Mouse (Mus musculus) MEL (cell line): ENCODE measurements around the gene Cep104. TPM values are rescaled to one million over a fixed set of nuclear protein-coding genes. Genes with fewer than 3 reads are reported as not detected.

Source experiments
- DNase-seq: peaks from one replicate; pipeline ENCODE4 v3.0.0; 2011; ENCODE audit warnings: low read depth, low spot score
- H3K27ac ChIP-seq: 2 replicates; pipeline ENCODE4 v1.5.1; 2012; ENCODE audit warnings: low read depth, mild to moderate bottlenecking, control low read depth, low read length, moderate library complexity; ENCODE audit not compliant: control insufficient read depth
- H3K27me3 ChIP-seq, 2 experiments: fragments of 150-350 bp in 1 of 2; sonication (generic) in 1 of 2; 2 replicates each; pipeline ENCODE4 v1.6.1; 2012; ENCODE audit warnings: low read length in 2 of 2, mild to moderate bottlenecking in 2 of 2, improper control_type of control experiment in 1 of 2, moderate library complexity in 1 of 2; ENCODE audit not compliant: insufficient read depth in 2 of 2, control insufficient read depth in 1 of 2
- H3K36me3 ChIP-seq, 2 experiments: 2 replicates each; pipeline ENCODE4 v1.6.1; 2012 to 2014; ENCODE audit warnings: low read length in 2 of 2, improper control_type of control experiment in 1 of 2, inconsistent platforms in 1 of 2, mild to moderate bottlenecking in 1 of 2; ENCODE audit not compliant: insufficient read depth in 2 of 2, control insufficient read depth in 1 of 2
- H3K4me1 ChIP-seq, 2 experiments: fragments of 150-350 bp in 1 of 2; sonication (generic) in 1 of 2; 2 replicates each; pipeline ENCODE4 v1.6.1; 2012; ENCODE audit warnings: low read length in 2 of 2, improper control_type of control experiment in 1 of 2, mild to moderate bottlenecking in 1 of 2; ENCODE audit not compliant: insufficient read depth in 2 of 2, control insufficient read depth in 1 of 2
- H3K4me3 ChIP-seq, 2 experiments: fragments of 150-350 bp in 1 of 2; sonication (generic) in 1 of 2; 2 replicates each; pipeline ENCODE4 v1.5.1; 2012; ENCODE audit warnings: low read depth in 2 of 2, low read length in 2 of 2, mild to moderate bottlenecking in 2 of 2, moderate library complexity in 2 of 2, control low read depth in 1 of 2, improper control_type of control experiment in 1 of 2; ENCODE audit not compliant: control insufficient read depth in 1 of 2, insufficient read depth in 1 of 2
- H3K79me2 ChIP-seq: 2 replicates; pipeline ENCODE4 v1.6.1; 2012; ENCODE audit warnings: mild to moderate bottlenecking, low read length, moderate library complexity; ENCODE audit not compliant: control insufficient read depth, poor library complexity, insufficient read depth
- H3K9ac ChIP-seq: 2 replicates; pipeline ENCODE4 v1.6.1; 2012; ENCODE audit warnings: low read depth, mild to moderate bottlenecking, control low read depth, low read length, moderate library complexity; ENCODE audit not compliant: control insufficient read depth, poor library complexity, severe bottlenecking
- H3K9me3 ChIP-seq: fragments of 150-350 bp; sonication (generic); replicated peaks from 2 replicates; pipeline ENCODE4 v1.6.1; 2012; ENCODE audit warnings: mild to moderate bottlenecking, low read length, improper control_type of control experiment, moderate library complexity; ENCODE audit not compliant: insufficient read depth
- BHLHE40 ChIP-seq: IDR thresholded peaks from 2 replicates; pipeline ENCODE4 v1.6.1; 2012; ENCODE audit warnings: low read depth, mild to moderate bottlenecking, inconsistent platforms, low read length, improper control_type of control experiment, borderline replicate concordance
- CHD1 ChIP-seq: IDR thresholded peaks from 2 replicates; pipeline ENCODE4 v1.6.1; 2012; ENCODE audit warnings: low read depth, mild to moderate bottlenecking, inconsistent platforms, low read length, improper control_type of control experiment
- CHD2 ChIP-seq: IDR thresholded peaks from 2 replicates; pipeline ENCODE4 v1.6.1; 2011; ENCODE audit warnings: low read length, improper control_type of control experiment
- CTCF ChIP-seq, 3 experiments: IDR thresholded peaks in 2 of 3; conservative IDR thresholded peaks in 1 of 3; 2 replicates each; pipeline ENCODE4 v1.5.1; 2011 to 2012; ENCODE audit warnings: low read length in 3 of 3, low read depth in 2 of 3, mild to moderate bottlenecking in 2 of 3, improper control_type of control experiment in 1 of 3, inconsistent platforms in 1 of 3, mixed read lengths in 1 of 3, moderate library complexity in 1 of 3; ENCODE audit not compliant: control insufficient read depth in 1 of 3, insufficient read depth in 1 of 3, poor library complexity in 1 of 3, severe bottlenecking in 1 of 3
- E2F4 ChIP-seq: IDR thresholded peaks from 2 replicates; pipeline ENCODE4 v1.6.1; 2011; ENCODE audit warnings: low read depth, low read length, improper control_type of control experiment, borderline replicate concordance
- ELF1 ChIP-seq: IDR thresholded peaks from 2 replicates; pipeline ENCODE4 v1.6.1; 2014; ENCODE audit warnings: low read depth, mild to moderate bottlenecking, inconsistent platforms, low read length, improper control_type of control experiment, moderate library complexity
- EP300 ChIP-seq, 2 experiments: IDR thresholded peaks; 2 replicates each; pipeline ENCODE4 v1.6.1; 2011; ENCODE audit warnings: improper control_type of control experiment in 2 of 2, low read length in 2 of 2, low read depth in 1 of 2, mild to moderate bottlenecking in 1 of 2
- ETS1 ChIP-seq: IDR thresholded peaks from 2 replicates; pipeline ENCODE4 v1.6.1; 2012; ENCODE audit warnings: low read depth, mild to moderate bottlenecking, inconsistent platforms, low read length, improper control_type of control experiment, moderate library complexity
- GABPA ChIP-seq: IDR thresholded peaks from 2 replicates; pipeline ENCODE4 v1.6.1; 2012; ENCODE audit warnings: low read depth, mild to moderate bottlenecking, inconsistent platforms, low read length, improper control_type of control experiment, moderate library complexity
- GATA1 ChIP-seq: IDR thresholded peaks from 2 replicates; pipeline ENCODE4 v1.6.1; 2011; ENCODE audit warnings: low read depth, low read length, improper control_type of control experiment
- HCFC1 ChIP-seq: IDR thresholded peaks from 2 replicates; pipeline ENCODE4 v1.6.1; 2012; ENCODE audit warnings: low read depth, mild to moderate bottlenecking, inconsistent platforms, low read length, improper control_type of control experiment, moderate library complexity
- JUND ChIP-seq: IDR thresholded peaks from 2 replicates; pipeline ENCODE4 v1.6.1; 2011; ENCODE audit warnings: low read depth, mild to moderate bottlenecking, improper control_type of control experiment, low read length
- KAT2A ChIP-seq: conservative IDR thresholded peaks from 2 replicates; pipeline ENCODE4 v1.6.1; 2012; ENCODE audit warnings: low read depth, low read length, improper control_type of control experiment, inconsistent platforms
- MAFK ChIP-seq: IDR thresholded peaks from 2 replicates; pipeline ENCODE4 v1.6.1; 2011; ENCODE audit warnings: low read depth, mild to moderate bottlenecking, low read length, improper control_type of control experiment, borderline replicate concordance
- MAX ChIP-seq: IDR thresholded peaks from 2 replicates; pipeline ENCODE4 v1.6.1; 2011; ENCODE audit warnings: low read length, improper control_type of control experiment
- MAZ ChIP-seq: IDR thresholded peaks from 2 replicates; pipeline ENCODE4 v1.6.1; 2012; ENCODE audit warnings: low read depth, mild to moderate bottlenecking, inconsistent platforms, low read length, improper control_type of control experiment
- MXI1 ChIP-seq: IDR thresholded peaks from 2 replicates; pipeline ENCODE4 v1.6.1; 2011; ENCODE audit warnings: mild to moderate bottlenecking, low read depth, low read length, improper control_type of control experiment
- MYB ChIP-seq: IDR thresholded peaks from 2 replicates; pipeline ENCODE4 v1.6.1; 2011; ENCODE audit warnings: mild to moderate bottlenecking, low read depth, low read length, improper control_type of control experiment
- MYC ChIP-seq: IDR thresholded peaks from 2 replicates; pipeline ENCODE4 v1.6.1; 2011; ENCODE audit warnings: low read depth, mild to moderate bottlenecking, low read length, improper control_type of control experiment, moderate library complexity
- NELFE ChIP-seq: IDR thresholded peaks from 2 replicates; pipeline ENCODE4 v1.6.1; 2011; ENCODE audit warnings: low read depth, low read length, improper control_type of control experiment
- NRF1 ChIP-seq: IDR thresholded peaks from 2 replicates; pipeline ENCODE4 v1.6.1; 2014; ENCODE audit warnings: low read depth, mild to moderate bottlenecking, inconsistent platforms, low read length, improper control_type of control experiment, moderate library complexity; ENCODE audit not compliant: poor library complexity, insufficient read depth, severe bottlenecking
- POLR2A ChIP-seq, 2 experiments: IDR thresholded peaks; 2 replicates each; pipeline ENCODE4 v1.6.1; 2011 to 2012; ENCODE audit warnings: low read length in 2 of 2, mild to moderate bottlenecking in 2 of 2, control low read depth in 1 of 2, improper control_type of control experiment in 1 of 2, low read depth in 1 of 2, moderate library complexity in 1 of 2; ENCODE audit not compliant: control insufficient read depth in 1 of 2, insufficient read depth in 1 of 2, poor library complexity in 1 of 2
- RAD21 ChIP-seq: IDR thresholded peaks from 2 replicates; pipeline ENCODE4 v1.6.1; 2011; ENCODE audit warnings: mild to moderate bottlenecking, low read depth, low read length, improper control_type of control experiment
- RCOR1 ChIP-seq: IDR thresholded peaks from 2 replicates; pipeline ENCODE4 v1.6.1; 2012; ENCODE audit warnings: low read depth, mild to moderate bottlenecking, inconsistent platforms, low read length, improper control_type of control experiment
- SMC3 ChIP-seq: IDR thresholded peaks from 2 replicates; pipeline ENCODE4 v1.6.1; 2011; ENCODE audit warnings: low read depth, low read length, improper control_type of control experiment
- TAL1 ChIP-seq: IDR thresholded peaks from 2 replicates; pipeline ENCODE4 v1.6.1; 2012; ENCODE audit warnings: mild to moderate bottlenecking, inconsistent platforms, low read length, moderate library complexity, mixed read lengths
- TBP ChIP-seq: IDR thresholded peaks from 2 replicates; pipeline ENCODE4 v1.8.0; 2011; ENCODE audit warnings: low read depth, low read length, improper control_type of control experiment
- UBTF ChIP-seq: IDR thresholded peaks from 2 replicates; pipeline ENCODE4 v1.6.1; 2012; ENCODE audit warnings: low read depth, mild to moderate bottlenecking, inconsistent platforms, low read length, improper control_type of control experiment, moderate library complexity, borderline replicate concordance; ENCODE audit not compliant: insufficient read depth
- USF1 ChIP-seq: IDR thresholded peaks from 2 replicates; pipeline ENCODE4 v1.6.1; 2014; ENCODE audit warnings: low read depth, mild to moderate bottlenecking, inconsistent platforms, low read length, improper control_type of control experiment, moderate library complexity
- USF2 ChIP-seq, 2 experiments: IDR thresholded peaks; 2 replicates each; pipeline ENCODE4 v1.6.1; 2011 to 2012; ENCODE audit warnings: improper control_type of control experiment in 2 of 2, low read length in 2 of 2, borderline replicate concordance in 1 of 2, inconsistent platforms in 1 of 2, low read depth in 1 of 2, mild to moderate bottlenecking in 1 of 2; ENCODE audit not compliant: insufficient read depth in 1 of 2
- ZC3H11A ChIP-seq: IDR thresholded peaks from 2 replicates; pipeline ENCODE4 v1.6.1; 2012; ENCODE audit warnings: low read depth, mild to moderate bottlenecking, inconsistent platforms, low read length, improper control_type of control experiment
- ZKSCAN1 ChIP-seq: IDR thresholded peaks from 2 replicates; pipeline ENCODE4 v1.6.1; 2012; ENCODE audit warnings: low read depth, mild to moderate bottlenecking, inconsistent platforms, low read length, improper control_type of control experiment, moderate library complexity
- ZMIZ1 ChIP-seq: IDR thresholded peaks from 2 replicates; pipeline ENCODE4 v1.6.1; 2012; ENCODE audit warnings: low read depth, mild to moderate bottlenecking, inconsistent platforms, low read length, improper control_type of control experiment, moderate library complexity
- ZNF384 ChIP-seq: IDR thresholded peaks from 2 replicates; pipeline ENCODE4 v1.6.1; 2012; ENCODE audit warnings: low read depth, mild to moderate bottlenecking, inconsistent platforms, low read length, improper control_type of control experiment
- polyA plus RNA-seq, 2 experiments: library from polyadenylated mRNA; stranded (reverse) in 1 of 2; unstranded in 1 of 2; fragments of >175 nt in 1 of 2; fragments of >200 nt in 1 of 2; gene quantifications; 2 replicates each; pipeline versions ENCODE4 v1.2.1 to v1.2.4; 2012; ENCODE audit warnings: low replicate concordance in 2 of 2, low read depth in 1 of 2; ENCODE audit not compliant: insufficient read length in 2 of 2, insufficient read depth in 1 of 2, missing spikeins in 1 of 2
- total RNA-seq: library from RNA; depleted of rRNA; stranded (reverse); fragments of 300-350 nt; gene quantifications from 2 replicates; pipeline ENCODE4 v1.2.3, GENCODE M21; 2012

Cep104 gene
- total and polyA plus RNA-seq, 3 experiments: 8.5 to 19.9 TPM; not detected in 1

DNA sequence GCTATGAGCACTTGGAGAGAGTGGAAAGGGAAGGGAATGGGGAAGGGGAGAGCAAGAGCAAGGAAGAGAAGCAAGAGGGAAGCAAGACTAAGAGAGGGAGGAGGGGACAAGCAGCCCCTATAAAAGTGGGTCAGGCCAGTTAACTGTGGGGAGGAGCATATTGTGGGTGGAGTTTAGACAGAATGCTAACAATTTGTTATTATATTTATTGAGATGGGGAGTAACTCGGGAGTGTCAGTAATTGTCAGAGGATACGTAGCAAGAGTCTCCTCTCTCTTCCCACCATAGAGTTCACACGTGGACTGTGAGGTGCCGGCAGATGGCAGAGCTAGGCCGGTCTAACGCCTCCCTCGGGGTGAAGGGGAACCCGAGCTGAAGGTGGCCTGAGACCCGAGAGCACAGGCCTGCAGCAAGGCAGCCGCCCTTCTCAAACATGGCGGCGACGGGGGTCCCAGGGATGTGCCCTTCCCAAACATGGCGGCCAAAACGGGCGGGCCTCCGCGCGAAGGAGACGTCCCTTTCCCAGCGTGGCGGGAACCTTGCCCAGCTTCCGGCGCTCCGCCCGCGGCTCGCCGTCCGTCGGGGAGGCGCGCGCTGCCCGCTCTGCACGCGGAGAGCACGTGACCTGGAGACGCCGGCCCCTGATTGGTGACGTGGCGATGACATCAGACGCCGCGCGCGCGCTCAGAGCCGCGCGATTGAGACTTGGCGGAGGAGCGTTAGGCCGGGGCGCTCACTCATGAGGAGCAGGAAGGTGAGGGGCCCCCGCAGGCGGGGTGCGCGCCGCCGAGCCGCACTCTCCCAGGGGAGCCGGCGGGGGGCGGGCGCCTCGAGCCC is 18.2 kb upstream of the Cep104 start, which contains the start of gene A430005L14Rik:
Gene A430005L14Rik, plus strand, starts transcription at position 669 of the 837 bp plus-strand sequence.
- H3K79me2 ChIP-seq: peaks cover 10% of the 10 kb centered on the region; the same call in 1 of the 2 replicates
- no peaks in the 10 kb centered on the region for H3K27me3 ChIP-seq
- H3K36me3 ChIP-seq: peaks cover 0 to 11% of the 10 kb centered on the region in 2 experiments; a peak in 2 of 4 replicates
- H3K9me3 ChIP-seq: no peaks in the 10 kb centered on the region
- H3K4me1 ChIP-seq: peaks cover 3 to 19% of the 10 kb centered on the region in 2 experiments; a peak in 3 of 4 replicates
- H3K27ac ChIP-seq: peak within 1 kb of the TSS; percentile 98
- DNase-seq: peak; percentile 98
- peak within 1 kb of the TSS; percentile 97 for H3K9ac ChIP-seq
- H3K4me3 ChIP-seq: peak within 1 kb of the TSS; percentile 66 to 88
- no peak for TF ChIP-seq ZNF384
- no peak for TF ChIP-seq JUND
- TF ChIP-seq BHLHE40: peak; percentile 87; the same call in 1 of the 2 replicates
- TF ChIP-seq E2F4: peak; percentile 96; the same call in 1 of the 2 replicates
- peak; percentile 50 for TF ChIP-seq MAZ
- TF ChIP-seq CHD1: 0 out of 2 replicates have a peak, but pooled peaks have one; percentile 75
- no peak; the same call in 1 of the 2 replicates for TF ChIP-seq ELF1
- peak; percentile 39 for TF ChIP-seq NELFE
- no peak for TF ChIP-seq SMC3
- no peak for TF ChIP-seq TAL1
- peak; percentile 59; the same call in 1 of the 2 replicates for TF ChIP-seq RCOR1
- no peak; the same call in 1 of the 2 replicates for TF ChIP-seq CHD2
- TF ChIP-seq HCFC1: peak; percentile 94
- peak; percentile 43 to 78; a peak in 2 of 4 replicates for TF ChIP-seq USF2 (IDR thresholded peaks at IDR 0.05; ENCODE audit: borderline replicate concordance in 1 of 2, insufficient read depth in 1 of 2, low read depth in 1 of 2, low read length in 2 of 2)
- TF ChIP-seq ETS1: no peak; the same call in 1 of the 2 replicates
- TF ChIP-seq NRF1: peak; percentile 60
- no peak for TF ChIP-seq ZMIZ1
- TF ChIP-seq TBP: peak; percentile 63; the same call in 1 of the 2 replicates
- peak in 1 of 2 experiments; percentile 27; a peak in 1 of 4 replicates for TF ChIP-seq POLR2A (IDR thresholded peaks at IDR 0.05; ENCODE audit: control insufficient read depth in 1 of 2, insufficient read depth in 1 of 2, low read depth in 1 of 2, low read length in 2 of 2, poor library complexity in 1 of 2)
- peak; percentile 71 for TF ChIP-seq MXI1
- no peak; the same call in 1 of the 2 replicates for TF ChIP-seq UBTF
- peak; percentile 72 for TF ChIP-seq MYC
- no peak for TF ChIP-seq RAD21
- TF ChIP-seq GATA1: no peak
- TF ChIP-seq USF1: peak; percentile 98
- TF ChIP-seq GABPA: no peak
- TF ChIP-seq MYB: no peak
- peak; percentile 95 for TF ChIP-seq MAX
- TF ChIP-seq KAT2A: no peak; the same call in 1 of the 2 replicates
- no peak for TF ChIP-seq ZKSCAN1
- TF ChIP-seq MAFK: no peak
- TF ChIP-seq EP300 (IDR thresholded peaks at IDR 0.05; ENCODE audit: low read depth in 1 of 2, low read length in 2 of 2): no peak; a peak in 1 of 4 replicates
- TF ChIP-seq CTCF (IDR thresholded peaks at IDR 0.05 in 2 of 3, conservative IDR thresholded peaks at IDR 0.05 in 1 of 3; ENCODE audit: control insufficient read depth in 1 of 3, insufficient read depth in 1 of 3, low read depth in 2 of 3, low read length in 3 of 3, poor library complexity in 1 of 3, severe bottlenecking in 1 of 3): no peak
- no peak for TF ChIP-seq ZC3H11A
